Mouse (Mus musculus) stomach, postnatal 0 days (tissue): ENCODE results near the gene Plg.

Experiments
- CTCF ChIP-seq: IDR thresholded peaks from 2 replicates; pipeline ENCODE4 v1.5.1; 2016; ENCODE audit warnings: antibody characterized with exemption, low read depth, mild to moderate bottlenecking, moderate library complexity
- EP300 ChIP-seq: optimal IDR thresholded peaks from 2 replicates; pipeline ENCODE3; 2016; ENCODE audit warnings: antibody characterized with exemption

DNA sequence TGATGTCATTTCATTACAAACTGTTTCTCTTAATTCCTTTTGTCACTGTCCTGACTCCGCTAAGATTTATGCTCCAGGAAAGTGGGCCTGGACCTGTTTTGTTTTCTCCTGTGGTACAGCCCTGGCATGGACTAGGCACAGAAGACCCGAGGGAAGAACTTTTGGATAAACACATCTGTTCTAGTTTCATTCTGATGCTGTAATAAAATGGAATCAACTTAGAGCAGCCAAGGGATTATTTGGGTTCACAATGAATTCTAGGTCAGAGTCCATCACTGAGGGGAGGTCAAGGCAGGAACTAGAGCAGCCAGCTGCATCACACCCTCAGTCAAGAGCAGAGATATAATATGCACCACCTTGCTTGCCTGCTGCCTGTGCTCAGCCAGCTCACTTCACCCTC lies 9.4 kb downstream of the Plg start:
- TF ChIP-seq CTCF (no peak), EP300 (no peak)
